In genomic region chr12:111445890-111446613, GRCm38 (mm10) we compare ENCODE assay signal across 8 mouse cellular contexts. TPM values are rescaled to one million over a fixed set of nuclear protein-coding genes. Genes with fewer than 3 reads are reported as not detected.
DNase-seq lines count a peak whose midpoint lies in the region; ATAC-seq and TF ChIP-seq lines count a peak whose summit lies in the region.
"Had no signal": no experiment of that assay in that cellular context is flagged by ENCODE, and none has a peak within 500 bp of the region (broad histone marks: within the 10 kb centered on the region; RNA-seq: fewer than 3 reads in every experiment).

No protein-coding gene starts in this region.

- no peak for DNase-seq in neural tube, embryonic 11.5 days (ENCODE audit: low spot score)
- no peak for DNase-seq in neural tube, embryonic 10.5 days (ENCODE audit: extremely low spot score, low spot score)
- no peak for DNase-seq in forebrain, postnatal 0 days
- DNase-seq in liver, embryonic 13.5 days: no peak
- no peak for DNase-seq in cerebellum, postnatal 10 days
- no peak for DNase-seq in yolk sac, embryonic 10.5 days (ENCODE audit: low spot score)
- DNase-seq in left cerebral cortex, adult 2 months (ENCODE audit: extremely low spot score in 1 of 2, low spot score in 2 of 2): no peak
- DNase-seq: adrenal gland, adult 8-10 months had no signal

- no peak for TF ChIP-seq CTCF in forebrain, postnatal 0 days (IDR thresholded peaks at IDR 0.05; ENCODE audit: low read depth)
- TF ChIP-seq CTCF in left cerebral cortex, adult 2 months (IDR thresholded peaks at IDR 0.05): no peak

- H3K9me3 ChIP-seq in neural tube, embryonic 11.5 days (ENCODE audit: control insufficient read depth, low read length): no peaks in the 10 kb centered on the region
- H3K9me3 ChIP-seq in forebrain, postnatal 0 days (ENCODE audit: low read length): no peaks in the 10 kb centered on the region
- H3K9me3 ChIP-seq in liver, embryonic 13.5 days (replicated peaks): no peaks in the 10 kb centered on the region

- intact Hi-C loops in left cerebral cortex, adult 2 months (cut with DNase I): no loop called here

- ATAC-seq in neural tube, embryonic 11.5 days (ENCODE audit: insufficient read depth, low FRiP score, low TSS enrichment): no peak
- ATAC-seq in forebrain, postnatal 0 days: no peak
- no peak for ATAC-seq in liver, embryonic 13.5 days (ENCODE audit: low read depth)

- H3K9ac ChIP-seq in neural tube, embryonic 11.5 days (ENCODE audit: low read length): no peak overlapping the region
- H3K9ac ChIP-seq in forebrain, postnatal 0 days: no peak overlapping the region
- peak overlapping the region; percentile 98 for H3K9ac ChIP-seq in liver, embryonic 13.5 days

- H3K27ac ChIP-seq in neural tube, embryonic 11.5 days (ENCODE audit: low read depth, low read length): no peak overlapping the region
- no peak overlapping the region for H3K27ac ChIP-seq in forebrain, postnatal 0 days (ENCODE audit: low read depth, low read length)
- H3K27ac ChIP-seq in liver, embryonic 13.5 days: peak overlapping the region; percentile 100
- H3K27ac ChIP-seq in left cerebral cortex, adult 2 months: no peak overlapping the region

- H3K4me2 ChIP-seq in neural tube, embryonic 11.5 days (ENCODE audit: low read depth): no peak overlapping the region
- peak overlapping the region; percentile 44 for H3K4me2 ChIP-seq in forebrain, postnatal 0 days (ENCODE audit: low read depth)
- peak overlapping the region; percentile 96 for H3K4me2 ChIP-seq in liver, embryonic 13.5 days

- WGBS in neural tube, embryonic 11.5 days: 4% methylated on average over 27 of the region's 27 CpGs
- WGBS in forebrain, postnatal 0 days: 9% methylated on average over 27 of the region's 27 CpGs
- 66% methylated on average over 27 of the region's 27 CpGs for WGBS in liver, embryonic 13.5 days (ENCODE audit: insufficient replicate concordance)

- H3K4me1 ChIP-seq in neural tube, embryonic 11.5 days (ENCODE audit: control insufficient read depth, insufficient read depth, low read length): peaks cover 6% of the 10 kb centered on the region; the same call in 1 of the 2 replicates
- peaks cover 7% of the 10 kb centered on the region; the same call in 1 of the 2 replicates for H3K4me1 ChIP-seq in forebrain, postnatal 0 days (ENCODE audit: insufficient read depth)
- H3K4me1 ChIP-seq in liver, embryonic 13.5 days (replicated peaks): peaks cover 80% of the 10 kb centered on the region

- peaks cover 98% of the 10 kb centered on the region for H3K27me3 ChIP-seq in neural tube, embryonic 11.5 days (ENCODE audit: control insufficient read depth, insufficient read depth, low read length)
- H3K27me3 ChIP-seq in forebrain, postnatal 0 days (ENCODE audit: insufficient read depth, low read length): peaks cover 82% of the 10 kb centered on the region
- H3K27me3 ChIP-seq in liver, embryonic 13.5 days: peaks cover 34% of the 10 kb centered on the region

- H3K4me3 ChIP-seq in neural tube, embryonic 11.5 days (ENCODE audit: low read depth, low read length): peak overlapping the region; percentile 10; the same call in 1 of the 2 replicates
- no peak overlapping the region for H3K4me3 ChIP-seq in forebrain, postnatal 0 days (ENCODE audit: low read depth, low read length)
- peak overlapping the region; percentile 80 for H3K4me3 ChIP-seq in liver, embryonic 13.5 days (replicated peaks)
- no peak overlapping the region for H3K4me3 ChIP-seq in left cerebral cortex, adult 2 months

- H3K36me3 ChIP-seq in neural tube, embryonic 11.5 days (ENCODE audit: control insufficient read depth, insufficient read depth, low read length): no peaks in the 10 kb centered on the region
- no peaks in the 10 kb centered on the region for H3K36me3 ChIP-seq in forebrain, postnatal 0 days (ENCODE audit: insufficient read depth)
- peaks cover 71% of the 10 kb centered on the region for H3K36me3 ChIP-seq in liver, embryonic 13.5 days

RNA-seq across cellular contexts. Expression of gene Tnfaip2, which starts 3.8 kb away (rescaled TPM):
- 3.4 and 3.7 TPM in 2 replicates for polyA plus RNA-seq in neural tube, embryonic 11.5 days (2014; fragmentation: Nextera tagmentation; extraction: Ambion mirVana)
- total RNA-seq in forebrain, postnatal 0 days (2014; rRNA removed): 1.0 and 4.8 TPM in 2 replicates
- 0.33 and 1.2 TPM in 2 replicates for polyA plus RNA-seq in forebrain, postnatal 0 days (2015; fragmentation: Nextera tagmentation; extraction: Ambion mirVana)
- polyA plus RNA-seq in liver, embryonic 13.5 days (2015; fragmentation: Nextera tagmentation; extraction: Ambion mirVana): 92.1 and 96.6 TPM in 2 replicates
- total RNA-seq in left cerebral cortex, adult 2 months (2021): under 1 TPM; 0.82 to 0.84 TPM

RNA-seq across cellular contexts. Expression of gene Exoc3l4, which starts 29.2 kb away (rescaled TPM):
- 5.3 and 6.6 TPM in 2 replicates for polyA plus RNA-seq in neural tube, embryonic 11.5 days (2014; fragmentation: Nextera tagmentation; extraction: Ambion mirVana)
- 2.1 TPM in 2 replicates for total RNA-seq in forebrain, postnatal 0 days (2014; rRNA removed)
- 1.5 and 2.0 TPM in 2 replicates for polyA plus RNA-seq in forebrain, postnatal 0 days (2015; fragmentation: Nextera tagmentation; extraction: Ambion mirVana)
- 15.5 and 18.6 TPM in 2 replicates for polyA plus RNA-seq in liver, embryonic 13.5 days (2015; fragmentation: Nextera tagmentation; extraction: Ambion mirVana)
- under 1 TPM; 0.54 to 0.96 TPM for total RNA-seq in left cerebral cortex, adult 2 months (2021)

RNA-seq across cellular contexts. Expression of gene Lbhd2, which starts 39.4 kb away (rescaled TPM):
- not detected in 2 replicates for polyA plus RNA-seq in neural tube, embryonic 11.5 days (2014; fragmentation: Nextera tagmentation; extraction: Ambion mirVana)
- 3.7 and 4.4 TPM in 2 replicates for total RNA-seq in forebrain, postnatal 0 days (2014; rRNA removed)
- polyA plus RNA-seq in forebrain, postnatal 0 days (2015; fragmentation: Nextera tagmentation; extraction: Ambion mirVana): 10.5 and 12.9 TPM in 2 replicates
- polyA plus RNA-seq in liver, embryonic 13.5 days (2015; fragmentation: Nextera tagmentation; extraction: Ambion mirVana): not detected in 2 replicates
- total RNA-seq in left cerebral cortex, adult 2 months (2021): 1 to 10 TPM; 1.3 to 2.8 TPM

RNA-seq across cellular contexts. Expression of gene Gm266, which starts 39.6 kb away (rescaled TPM):
- 5.2 and 5.3 TPM in 2 replicates for polyA plus RNA-seq in neural tube, embryonic 11.5 days (2014; fragmentation: Nextera tagmentation; extraction: Ambion mirVana)
- 5.1 and 5.4 TPM in 2 replicates for total RNA-seq in forebrain, postnatal 0 days (2014; rRNA removed)
- 3.7 and 5.2 TPM in 2 replicates for polyA plus RNA-seq in forebrain, postnatal 0 days (2015; fragmentation: Nextera tagmentation; extraction: Ambion mirVana)
- polyA plus RNA-seq in liver, embryonic 13.5 days (2015; fragmentation: Nextera tagmentation; extraction: Ambion mirVana): 0.76 and 1.0 TPM in 2 replicates
- total RNA-seq in left cerebral cortex, adult 2 months (2021): 1 to 10 TPM; 3.1 to 3.3 TPM
- total RNA-seq: adrenal gland, adult 8-10 months had no signal

Comparison
In these comparisons a context has a peak if more than half of its experiments do, and no peak if none do; other contexts are left out.
1. H3K4me3 ChIP-seq: peak in neural tube, embryonic 11.5 days (single experiment) and liver, embryonic 13.5 days (single experiment); none in forebrain, postnatal 0 days (single experiment) and left cerebral cortex, adult 2 months (single experiment).
2. RNA of gene Tnfaip2, which starts 3.8 kb away (polyA plus RNA-seq): 92.1 to 96.6 TPM in liver, embryonic 13.5 days; 3.4 to 3.7 TPM in neural tube, embryonic 11.5 days and 0.33 to 1.2 TPM in forebrain, postnatal 0 days; every median in the first group is over 10 times any median in the second.